Mouse (Mus musculus): Measurements from ENCODE around the gene Dgkz. TPM values are rescaled to one million over a fixed set of nuclear protein-coding genes. Genes with fewer than 3 reads are reported as not detected.

The Dgkz gene
- 214 to 230 TPM (median 221 TPM) in 4 replicates for total RNA-seq (2023; ENCODE audit: inconsistent age)

DNA sequence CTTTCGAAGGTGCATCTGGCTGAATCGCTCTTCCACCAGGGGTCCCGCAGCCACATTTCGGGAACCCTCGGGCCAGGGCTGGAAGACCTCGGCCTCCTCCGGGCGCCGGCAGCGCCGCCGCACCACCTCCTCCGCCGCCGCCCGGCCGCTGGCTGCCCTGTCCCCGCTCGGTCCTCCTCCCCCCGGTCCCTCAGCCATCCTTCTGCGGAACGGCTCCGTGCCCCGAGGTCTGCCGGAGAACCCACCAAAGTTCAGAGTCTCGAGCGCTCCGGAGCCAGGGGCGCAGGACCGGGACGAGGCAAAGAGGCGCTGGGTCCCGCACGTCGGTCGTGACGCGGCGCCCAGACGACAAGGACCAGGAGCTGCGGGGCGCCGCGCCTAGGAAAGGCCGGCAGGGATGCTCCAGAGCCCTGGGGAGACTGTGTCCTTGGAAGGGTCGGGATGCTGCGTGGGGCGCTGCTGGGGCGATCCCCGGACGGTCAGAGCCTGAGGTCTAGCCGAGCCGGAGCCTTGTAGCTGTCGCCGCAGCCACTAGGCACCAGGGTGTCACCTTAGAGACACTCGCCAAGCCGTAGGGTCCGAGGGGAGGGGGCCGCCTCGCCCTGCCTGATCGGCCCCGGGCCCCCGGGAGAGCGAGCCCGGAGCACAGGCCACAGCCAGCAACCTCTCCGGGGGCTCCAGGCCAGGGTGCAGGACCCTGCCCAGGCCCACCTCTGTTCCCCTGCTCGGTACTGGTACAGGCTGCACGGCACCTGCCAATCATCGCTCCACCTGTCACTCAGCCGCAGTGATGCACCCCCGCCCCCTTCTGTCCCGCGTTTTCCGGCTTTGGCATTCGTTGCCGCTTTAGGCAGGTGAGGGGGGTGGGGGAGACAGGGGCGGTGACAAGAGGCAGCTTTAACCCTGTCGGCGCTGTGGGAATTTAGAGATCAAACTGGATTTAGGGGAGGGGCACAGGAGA is at the start of gene Dgkz:
Gene Dgkz, minus strand, starts transcription at position 284 of the 961 bp plus-strand sequence.

GRCm38 (mm10) chr2:92024274-92024672 is 48.6 kb upstream of the Dgkz start, which contains the start of gene Creb3l1:
Creb3l1 (minus strand) TSS chr2:92024502.

DNA sequence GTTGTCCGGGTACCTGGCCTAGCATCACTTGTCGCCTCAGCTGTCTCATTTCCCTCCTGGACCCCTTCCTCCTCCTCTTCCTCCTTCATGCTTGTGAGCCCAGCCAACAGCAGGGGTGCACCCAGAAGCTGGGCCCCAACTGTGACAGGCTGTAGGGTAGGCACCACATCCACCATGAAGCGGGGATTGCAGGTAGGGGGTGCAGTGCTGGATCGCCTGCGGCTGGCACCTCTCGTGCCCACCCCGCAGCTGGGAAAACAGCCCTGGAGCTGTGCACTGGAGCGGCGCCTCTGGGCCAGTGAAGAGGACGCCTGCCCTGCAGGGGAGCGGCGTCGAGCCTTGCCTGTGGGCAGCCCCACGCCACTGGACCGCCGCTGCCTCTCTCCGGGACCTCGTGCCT is 30.2 kb downstream of the Dgkz start, which contains the start of gene Gm9821:
Gene Gm9821, plus strand, starts transcription at position 221 of the 400 bp plus-strand sequence.

GRCm38 (mm10) chr2:91932160-91932711 is 43.4 kb downstream of the Dgkz start, which contains the start of gene Mdk:
Mdk (minus strand) TSS chr2:91932297.

DNA sequence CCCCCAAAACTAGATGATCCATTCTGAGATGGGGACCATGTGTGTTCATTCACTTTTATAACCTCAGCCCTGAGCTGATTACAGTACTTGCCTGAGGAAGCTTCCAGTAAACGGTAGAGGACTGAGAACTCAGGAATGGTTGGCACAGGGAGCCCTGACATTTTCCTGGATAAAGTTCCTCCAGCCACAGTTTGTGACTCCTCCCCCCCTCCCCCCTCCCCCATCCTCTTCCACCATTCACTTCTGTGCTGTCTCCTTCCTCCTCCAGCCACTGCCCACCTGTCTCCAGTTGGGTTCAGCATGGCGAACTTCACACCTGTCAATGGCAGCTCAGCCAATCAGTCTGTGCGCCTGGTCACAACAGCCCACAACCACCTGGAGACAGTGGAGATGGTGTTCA is 48.7 kb downstream of the Dgkz start, which contains the start of gene Chrm4:
Gene Chrm4, plus strand, starts transcription at position 301 of the 400 bp plus-strand sequence.

Other genes with a start within 250 kb of the Dgkz start
- 56.6 to 60.5 TPM (median 58.8 TPM) in 4 replicates for gene Ambra1, start 245.7 kb downstream of the Dgkz start, total RNA-seq (2023; ENCODE audit: inconsistent age)
- gene Chrm4, start 48.6 kb downstream of the Dgkz start, total RNA-seq (2023; ENCODE audit: inconsistent age) = 1.2 to 1.6 TPM (median 1.4 TPM) in 4 replicates
- gene Mdk, start 43.6 kb downstream of the Dgkz start, total RNA-seq (2023; ENCODE audit: inconsistent age) = 2.0 to 2.4 TPM (median 2.1 TPM) in 4 replicates
- 0.26 to 0.51 TPM (median 0.31 TPM) in 4 replicates for gene Gm9821, start 30.2 kb downstream of the Dgkz start, total RNA-seq (2023; ENCODE audit: inconsistent age)
- gene Creb3l1, start 48.6 kb upstream of the Dgkz start, total RNA-seq (2023; ENCODE audit: inconsistent age) = 0.24 to 0.26 TPM in 2 of 4 replicates, not detected in the others
- 127 to 162 TPM (median 150 TPM) in 4 replicates for gene Phf21a, start 117.3 kb upstream of the Dgkz start, total RNA-seq (2023; ENCODE audit: inconsistent age)

Measured in B cell, adult (primary cell).